Mouse (Mus musculus): Measurements from ENCODE around the gene Zswim4.

Gene Zswim4

DNA sequence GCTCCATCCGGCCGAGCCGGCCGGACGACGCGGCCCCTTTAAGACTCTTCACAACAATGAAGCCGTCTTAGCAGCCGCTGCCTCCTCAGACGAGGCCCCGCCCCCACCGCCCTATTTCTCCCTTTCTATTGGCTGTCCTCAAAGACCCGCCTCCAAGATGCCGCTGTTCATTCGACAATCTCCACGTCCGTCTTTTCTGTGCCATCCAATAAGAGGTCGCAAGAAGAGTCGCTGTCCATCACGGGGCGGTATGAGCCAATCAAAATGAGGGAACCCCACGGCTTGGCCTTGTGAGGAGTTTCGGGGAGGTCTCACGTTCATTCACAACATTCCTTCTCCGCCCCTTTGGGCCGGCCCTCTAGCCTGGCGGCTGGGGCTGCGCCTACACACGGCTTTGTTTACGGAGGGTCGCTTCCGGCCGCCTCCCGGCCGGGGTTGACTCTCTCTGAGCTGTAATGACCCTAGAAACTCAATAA is at the start of gene Zswim4:
TSS of gene Zswim4 (minus strand) at position 58 of the 476 bp plus-strand sequence.
- peak; percentile 98 for DNase-seq

DNA sequence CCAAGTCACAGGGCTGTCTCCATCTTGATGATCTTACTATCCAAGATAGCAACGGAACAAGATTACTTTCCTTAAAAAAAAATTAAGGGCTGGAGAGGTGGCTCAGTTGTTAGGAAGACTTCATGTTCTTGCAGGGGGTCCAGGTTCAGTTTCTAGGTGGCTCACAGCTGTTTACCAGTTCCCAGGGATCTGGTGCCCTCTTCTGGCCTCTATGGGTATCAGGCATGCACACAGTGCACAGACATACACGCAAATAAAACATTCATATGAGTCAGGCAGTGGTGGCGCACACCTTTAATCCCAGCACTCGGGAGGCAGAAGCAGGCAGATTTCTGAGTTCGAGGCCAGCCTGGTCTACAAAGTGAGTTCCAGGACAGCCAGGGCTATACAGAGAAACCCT is 48.8 kb upstream of the Zswim4 start:
- peak; percentile 70 for DNase-seq

DNA sequence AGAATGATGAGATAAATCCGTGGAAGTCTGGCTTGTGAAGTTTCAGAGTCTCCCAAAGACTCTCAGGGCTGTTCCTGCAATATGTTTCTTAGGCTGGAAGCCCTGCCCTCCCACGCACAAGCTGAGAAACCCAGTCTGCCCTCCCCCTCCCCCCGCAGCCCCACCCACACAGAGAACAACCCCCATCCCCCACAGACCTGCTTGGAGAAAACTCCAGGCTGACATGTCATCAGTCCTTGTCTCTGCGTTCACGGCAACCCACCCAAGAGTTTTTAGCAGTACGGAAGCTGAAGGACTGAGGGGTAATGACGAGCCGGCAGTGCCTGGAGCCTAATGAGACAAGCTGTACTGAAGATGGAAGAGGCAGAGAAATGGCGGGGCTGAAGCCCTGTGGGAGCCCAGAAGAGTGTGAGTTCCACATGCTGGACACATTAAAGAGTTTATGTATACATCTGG is 47.8 kb upstream of the Zswim4 start:
- no peak for DNase-seq

DNA sequence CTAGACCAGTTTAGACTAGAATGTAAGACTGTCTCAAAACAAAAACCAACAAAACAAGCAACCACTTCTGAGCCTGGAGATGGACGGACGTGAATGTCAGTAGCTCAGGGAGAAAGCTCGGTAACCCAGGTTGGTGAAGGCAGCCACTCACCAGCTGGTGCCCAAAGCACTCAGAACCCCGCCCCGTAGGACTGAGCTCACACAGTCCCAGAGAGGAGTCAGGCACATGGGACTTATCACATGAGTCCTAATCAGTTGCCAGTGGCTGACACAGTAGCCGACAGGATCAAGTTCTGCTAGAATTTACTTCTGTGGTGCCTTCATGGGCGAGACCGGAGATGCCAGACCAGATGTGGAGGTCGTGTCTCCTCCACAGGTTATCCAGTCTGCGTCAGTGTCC is 43.9 kb upstream of the Zswim4 start:
- DNase-seq = no peak

DNA sequence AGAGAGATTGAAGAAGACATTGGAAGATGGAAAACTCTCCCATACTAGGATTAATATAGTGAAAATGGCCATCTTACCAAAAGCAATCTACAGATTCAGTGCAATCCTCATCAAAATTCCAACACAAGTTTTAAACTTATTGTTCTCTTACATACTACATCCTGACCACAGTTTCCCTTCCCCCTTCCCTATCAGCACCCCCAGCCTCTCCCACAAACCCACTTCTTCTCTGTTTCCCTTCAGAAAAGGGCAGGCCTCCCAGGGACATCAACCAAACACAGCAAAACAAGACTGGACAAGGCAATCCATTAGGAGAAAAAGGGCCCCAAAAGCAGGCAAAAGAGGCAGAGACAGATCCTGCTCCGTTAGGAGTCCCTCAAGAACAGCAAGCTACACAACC is 39.6 kb upstream of the Zswim4 start:
- DNase-seq = no peak

DNA sequence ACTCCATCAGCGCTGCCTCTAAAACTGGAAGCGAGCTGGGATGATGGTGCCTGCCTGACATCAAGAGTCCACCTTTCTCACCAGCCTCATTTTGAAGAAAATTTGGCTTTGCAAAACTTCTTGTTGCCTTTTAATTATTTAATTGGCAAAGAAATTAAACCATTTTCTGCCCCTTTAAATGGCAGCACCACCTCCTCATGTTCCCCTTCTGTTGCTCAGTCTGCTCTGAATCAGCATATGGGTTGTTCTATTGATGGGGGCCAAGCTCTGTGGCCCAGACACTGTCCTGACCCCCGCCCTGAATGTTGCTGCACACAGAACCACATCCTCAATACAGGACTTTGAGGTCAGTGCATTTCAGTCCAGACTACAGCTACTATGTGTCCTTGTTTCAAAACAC is 37.1 kb upstream of the Zswim4 start:
- no peak for DNase-seq

DNA sequence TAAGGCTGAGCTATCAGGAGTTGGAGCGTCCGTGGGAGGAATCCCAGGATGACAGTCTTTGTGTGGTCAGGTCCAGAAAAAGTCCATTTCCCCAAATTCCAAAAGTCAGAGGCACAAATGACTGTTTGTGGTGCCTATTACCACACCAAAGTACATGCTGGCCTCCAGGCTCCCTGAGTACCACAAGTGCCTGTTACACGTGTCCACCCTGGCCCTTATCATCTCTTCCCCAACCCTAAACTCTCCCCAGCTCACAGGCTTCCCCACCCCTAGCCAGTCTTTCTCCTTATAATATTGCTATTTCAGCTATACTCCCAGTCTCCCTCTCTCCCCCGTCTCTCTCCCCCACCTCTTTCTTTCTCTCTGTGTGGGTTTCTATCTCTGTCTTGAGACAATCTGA is 35.4 kb upstream of the Zswim4 start:
- DNase-seq = no peak

DNA sequence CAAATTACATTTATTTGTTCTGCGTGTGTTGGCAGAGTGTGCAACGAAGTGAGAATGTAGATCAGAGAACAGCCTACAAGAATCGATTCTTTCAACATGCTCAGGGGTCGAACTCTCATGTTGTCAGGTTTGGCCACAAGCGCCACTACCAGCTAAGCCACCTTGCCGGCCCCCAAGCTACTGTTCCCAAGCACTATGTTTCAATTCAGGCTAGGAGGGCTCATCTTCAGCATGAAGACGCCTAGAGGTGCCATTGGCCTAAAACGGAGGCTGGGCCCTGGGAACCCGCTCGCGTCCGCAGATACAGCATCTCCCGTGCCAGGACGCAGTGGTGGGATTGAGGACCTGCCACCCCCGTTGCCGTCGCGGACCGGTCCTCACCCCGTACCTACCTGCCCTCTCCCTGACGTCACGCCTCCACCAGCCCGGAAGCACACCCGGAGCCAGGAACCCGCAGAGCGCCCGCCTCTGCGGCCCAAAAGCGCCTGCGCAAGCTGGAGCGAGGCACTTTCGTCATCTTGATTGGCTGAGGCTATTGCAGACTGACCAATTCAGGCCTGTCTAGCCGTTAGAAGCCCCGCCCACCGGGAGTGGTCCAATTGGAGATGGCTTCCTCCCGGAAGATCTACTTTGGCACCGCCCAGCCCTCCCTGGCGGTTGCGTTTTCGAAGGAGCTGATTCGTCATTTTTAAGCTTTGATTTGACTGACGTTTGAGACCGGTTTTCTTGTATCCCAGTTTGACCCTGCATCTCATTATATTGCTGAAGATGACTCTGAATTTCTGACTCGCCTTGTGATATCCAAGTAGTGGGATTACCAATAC is 33.3 kb upstream of the Zswim4 start, which contains the start of gene Ccdc130:
TSS of gene Ccdc130 (minus strand) at position 431 of the 824 bp plus-strand sequence.
- DNase-seq = peak; percentile 99

DNA sequence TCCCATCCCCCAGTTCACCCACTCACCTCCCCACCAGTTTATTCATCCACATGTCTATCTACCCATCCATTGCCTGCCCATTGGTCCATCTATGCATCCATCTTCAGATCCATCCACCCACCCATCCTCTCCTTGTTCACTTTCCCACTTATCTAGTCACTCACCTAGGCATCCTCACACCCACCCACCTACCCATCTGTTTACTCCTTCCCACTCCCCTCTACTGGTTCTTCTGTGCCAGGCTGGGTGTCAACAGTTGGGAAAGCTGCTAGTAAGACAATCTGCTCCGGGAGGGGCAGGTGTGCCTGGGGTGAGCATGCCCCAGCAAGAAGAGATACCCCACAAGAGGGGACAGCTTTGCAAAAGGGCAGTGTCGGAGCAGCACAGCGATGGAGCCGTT is 24.2 kb upstream of the Zswim4 start:
- DNase-seq = no peak

DNA sequence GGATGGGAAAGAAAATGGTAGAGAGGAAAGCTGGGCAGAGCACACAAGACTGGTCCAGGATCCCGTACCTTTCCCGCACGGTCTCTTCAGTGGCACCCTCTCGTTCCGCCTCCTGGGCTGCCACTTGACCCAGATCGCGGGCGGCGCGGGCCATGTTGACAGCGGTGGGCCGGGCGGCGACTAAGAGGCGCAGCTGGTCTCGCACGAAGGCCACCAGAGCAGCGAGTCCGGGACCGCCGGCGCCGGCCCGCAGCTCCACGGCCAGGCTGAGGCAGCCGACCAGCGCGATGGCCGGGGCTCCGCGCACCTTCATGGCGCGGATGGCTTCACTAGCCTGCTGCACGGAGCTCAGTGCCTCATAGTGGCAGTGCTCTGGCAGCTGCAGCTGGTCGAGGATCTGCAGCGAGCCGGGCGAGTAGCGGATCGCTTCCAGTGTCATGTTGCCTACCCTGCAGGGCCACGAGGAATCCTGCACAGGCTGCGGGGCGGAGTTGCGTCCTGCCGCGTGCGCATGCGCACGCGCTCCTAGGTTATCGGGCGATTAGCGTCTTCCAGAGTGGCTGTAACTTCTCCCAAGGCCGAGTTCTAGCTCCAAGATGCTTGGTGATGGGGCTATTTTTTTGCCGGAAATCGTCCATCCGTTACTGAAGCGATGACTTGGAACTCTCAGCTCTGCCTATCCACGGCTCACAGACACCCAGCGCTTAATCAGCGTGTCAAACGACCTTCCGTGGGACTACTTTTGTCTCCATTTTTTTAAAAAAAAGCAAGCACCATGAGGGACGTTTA is 20.2 kb upstream of the Zswim4 start, which contains the start of gene Mri1:
TSS of gene Mri1 (minus strand) at position 505 of the 789 bp plus-strand sequence.
- peak; percentile 74 for DNase-seq

DNA sequence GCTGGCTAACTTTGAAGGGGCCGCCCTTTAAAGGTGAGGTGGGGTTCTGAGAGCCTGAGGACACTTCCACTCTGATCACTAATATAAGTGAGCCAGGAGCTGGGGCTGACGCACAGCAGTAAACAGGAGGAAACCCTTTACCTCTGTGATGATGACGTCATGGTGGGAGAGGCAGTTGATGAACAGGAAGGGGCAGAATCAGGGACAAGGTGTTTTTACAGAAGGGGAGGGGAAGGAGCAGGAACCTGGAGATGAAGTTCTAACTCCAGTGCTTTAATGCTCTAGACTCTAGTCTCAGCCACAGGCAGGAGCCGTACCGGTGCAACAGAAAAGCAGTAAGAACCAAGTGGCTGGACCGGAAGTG is 19.6 kb upstream of the Zswim4 start:
- DNase-seq = no peak

DNA sequence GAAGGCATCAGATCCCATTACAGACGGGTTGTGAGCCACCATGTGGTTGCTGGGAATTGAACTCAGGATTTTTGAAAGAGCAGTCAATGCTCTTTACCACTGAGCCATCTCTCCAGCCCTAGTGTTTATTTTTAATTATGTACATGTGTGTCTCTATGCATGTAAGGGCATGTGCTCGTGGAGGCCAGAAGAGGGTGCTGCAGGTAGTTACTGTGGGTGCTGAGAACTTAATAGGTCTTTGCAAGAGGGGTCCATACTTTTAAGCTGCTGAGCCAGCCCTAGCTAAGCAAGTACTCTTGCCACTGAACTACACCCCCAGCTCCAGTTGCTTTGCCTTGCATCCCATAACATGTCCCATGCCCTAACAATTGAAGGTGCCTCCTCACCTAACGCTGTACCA is 19.0 kb upstream of the Zswim4 start:
- DNase-seq = no peak

DNA sequence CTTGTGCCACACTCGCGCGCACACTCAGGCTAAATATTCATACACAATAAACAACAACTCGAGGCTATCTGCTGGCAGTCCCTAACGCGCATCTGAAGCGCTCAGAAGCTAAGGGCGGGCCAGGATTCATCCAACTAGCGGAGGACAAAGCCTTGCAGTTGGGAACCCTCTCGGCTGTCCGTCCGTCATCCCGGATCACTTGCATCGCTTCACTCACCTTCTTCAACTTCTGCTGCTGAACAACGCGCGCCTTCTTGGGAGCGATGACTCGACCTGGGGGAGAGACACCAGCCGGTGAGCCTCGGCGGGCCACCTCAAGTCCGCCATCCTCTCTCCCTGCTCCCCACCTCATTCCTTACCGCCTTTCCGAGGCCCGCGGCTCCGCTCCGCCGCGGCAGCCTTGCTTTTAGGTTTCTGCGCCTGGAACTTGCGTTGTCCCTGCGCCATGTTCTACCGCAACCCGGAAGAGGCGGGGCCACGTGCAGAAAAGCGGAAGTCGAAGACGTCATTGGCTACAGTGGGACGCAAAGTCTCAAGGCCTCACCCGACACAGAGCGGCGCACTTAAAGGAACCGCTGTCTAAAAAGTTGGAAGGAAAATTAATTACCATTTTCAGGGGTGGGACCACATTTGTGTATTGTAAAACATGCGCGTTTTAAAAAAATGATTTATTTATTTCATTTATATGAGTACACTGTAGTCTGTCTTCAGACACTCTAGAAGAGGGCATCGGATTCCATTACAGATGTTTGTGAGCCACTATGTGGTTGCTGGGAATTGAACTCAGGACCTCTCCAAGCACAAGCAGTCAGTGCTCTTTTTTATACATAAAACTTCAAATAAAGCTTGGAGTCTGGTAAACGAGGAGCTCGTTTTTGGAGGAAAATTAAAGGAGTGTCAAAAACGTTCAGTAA is 12.7 kb upstream of the Zswim4 start, which contains the start of gene D8Ertd738e:
TSS of gene D8Ertd738e (minus strand) at position 463 of the 914 bp plus-strand sequence.
- peak; percentile 86 for DNase-seq

DNA sequence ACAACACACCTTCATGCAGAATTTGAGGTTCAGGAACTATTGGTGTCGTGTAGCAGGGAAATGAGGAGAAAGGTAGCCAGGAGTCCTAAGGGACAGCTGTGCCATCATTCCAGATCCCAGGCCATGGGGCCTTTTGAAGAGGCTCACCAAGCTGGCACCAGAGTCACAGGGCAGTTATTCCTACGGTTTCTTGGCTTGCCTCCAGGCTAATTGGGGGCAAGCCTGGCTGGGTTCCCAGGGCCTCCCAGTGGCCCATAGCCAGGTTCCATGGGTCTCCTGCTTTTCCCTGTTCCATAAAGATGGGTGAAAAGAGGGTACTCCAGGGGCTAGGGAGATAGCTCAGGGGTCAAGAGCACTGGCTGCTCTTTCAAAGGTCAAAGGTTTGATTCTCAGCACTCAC is 5.0 kb upstream of the Zswim4 start:
- DNase-seq = no peak

DNA sequence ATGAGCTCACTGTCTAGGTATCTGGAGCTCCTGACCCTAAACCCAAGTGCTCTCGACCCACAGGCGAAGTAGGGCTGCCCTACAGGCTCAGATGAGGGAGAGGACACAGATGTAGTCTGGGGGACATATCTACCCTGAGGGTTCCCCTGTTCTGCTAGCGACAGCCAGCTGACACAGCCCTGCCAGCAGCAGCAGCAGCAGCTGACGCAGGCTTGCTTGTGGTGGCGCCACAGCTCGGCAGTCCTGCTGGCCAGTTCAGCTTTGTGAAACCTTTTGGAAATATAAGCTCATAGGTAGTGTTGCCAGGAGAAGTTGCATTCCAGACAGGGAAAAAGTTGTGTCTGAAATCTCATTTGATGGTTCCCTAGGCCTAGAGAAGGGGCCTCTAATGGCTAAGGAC is 4.3 kb upstream of the Zswim4 start:
- no peak for DNase-seq

DNA sequence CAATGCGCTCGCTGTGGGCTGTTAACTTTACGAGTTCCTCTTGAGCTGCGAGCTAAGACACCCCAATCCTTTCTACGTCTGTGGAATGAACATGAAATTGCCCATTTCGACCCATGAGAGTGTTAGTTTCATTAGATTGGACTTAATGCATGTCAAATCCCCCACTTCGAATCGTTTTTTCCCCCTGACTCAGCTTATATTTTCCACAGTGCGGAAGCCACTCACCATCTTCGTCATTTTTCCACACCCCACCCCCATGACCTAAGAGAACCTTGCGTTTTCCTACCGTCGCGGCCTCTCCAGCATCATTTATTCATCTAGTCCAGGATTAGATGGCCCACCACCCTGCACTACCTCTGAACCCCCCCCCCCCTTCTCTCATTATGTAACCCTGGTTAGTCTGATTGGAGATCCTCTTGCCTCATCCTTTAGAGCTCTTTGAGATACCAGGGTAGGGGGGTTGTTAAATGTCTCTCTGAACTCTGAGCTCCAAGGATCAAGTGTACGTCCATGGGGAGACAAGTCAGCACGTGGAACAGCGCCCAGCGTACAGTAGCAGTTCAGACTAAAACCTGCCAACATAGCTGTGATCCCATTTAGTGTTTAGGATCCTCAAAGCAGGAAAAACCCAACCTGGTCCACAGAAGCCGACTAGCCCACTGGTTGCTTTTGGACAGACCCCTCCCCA is 831 bp upstream of the Zswim4 start:
- DNase-seq = no peak

DNA sequence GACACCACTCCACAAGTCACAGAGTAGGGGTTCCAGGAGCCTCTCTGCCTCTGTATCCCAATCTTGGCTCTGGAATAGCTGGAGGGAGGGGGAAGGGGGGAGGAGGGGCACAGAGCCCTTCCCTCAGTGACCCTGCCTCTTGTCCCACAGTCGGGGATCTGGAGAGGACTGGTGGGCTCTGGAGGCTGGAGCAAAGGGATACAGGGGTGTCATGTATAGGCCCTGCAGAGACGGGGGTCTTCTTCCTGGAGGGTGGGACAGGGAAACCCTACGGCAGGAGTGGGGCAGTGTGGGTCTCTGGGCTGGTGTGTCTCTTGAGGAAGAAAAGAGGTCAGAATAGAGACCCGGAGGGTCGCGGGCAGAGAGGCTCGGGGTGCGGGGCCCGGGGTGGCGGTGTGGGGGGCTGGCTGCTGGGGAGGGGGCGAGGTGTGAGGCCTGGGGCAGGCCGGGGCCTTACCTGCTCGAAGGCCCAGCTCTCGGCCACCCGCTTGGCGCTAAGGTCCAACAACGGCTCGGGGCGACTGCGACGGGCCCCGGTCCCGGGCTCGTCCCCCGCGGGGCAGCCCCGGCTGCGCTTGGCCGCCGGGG is 351 bp downstream of the Zswim4 start:
- DNase-seq = no peak

DNA sequence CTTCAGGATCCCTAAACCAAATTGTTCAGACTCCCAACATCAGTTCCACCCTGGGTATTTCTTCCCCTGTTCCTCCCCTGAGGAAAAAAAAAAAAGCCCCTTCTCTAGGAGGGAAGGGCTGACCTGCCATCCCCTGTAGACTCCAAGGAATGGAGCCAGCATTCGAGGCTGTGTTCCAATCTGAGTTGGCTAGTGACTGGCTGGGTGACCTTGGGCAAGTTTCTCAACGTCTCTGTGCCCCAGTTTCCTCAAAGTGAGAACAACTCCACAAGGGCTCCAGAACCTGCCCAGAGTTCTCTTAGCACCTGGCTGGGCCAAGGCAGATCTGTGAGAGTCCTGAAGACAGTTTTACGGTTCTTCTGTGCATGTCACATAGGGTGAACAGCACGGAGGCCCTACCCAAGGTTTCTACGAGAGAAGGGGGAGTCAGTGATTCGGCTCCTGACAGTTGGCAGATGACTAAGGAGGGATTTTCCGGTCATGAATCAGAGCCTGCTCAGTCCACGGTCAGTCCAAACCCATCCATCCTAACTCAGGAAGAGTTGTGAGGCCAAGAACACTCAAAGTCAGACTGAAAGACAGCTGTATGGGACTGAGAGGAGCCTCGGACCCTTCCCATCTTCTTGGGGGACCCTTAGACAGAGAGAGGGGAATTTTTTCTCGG is 977 bp downstream of the Zswim4 start:
- no peak for DNase-seq

DNA sequence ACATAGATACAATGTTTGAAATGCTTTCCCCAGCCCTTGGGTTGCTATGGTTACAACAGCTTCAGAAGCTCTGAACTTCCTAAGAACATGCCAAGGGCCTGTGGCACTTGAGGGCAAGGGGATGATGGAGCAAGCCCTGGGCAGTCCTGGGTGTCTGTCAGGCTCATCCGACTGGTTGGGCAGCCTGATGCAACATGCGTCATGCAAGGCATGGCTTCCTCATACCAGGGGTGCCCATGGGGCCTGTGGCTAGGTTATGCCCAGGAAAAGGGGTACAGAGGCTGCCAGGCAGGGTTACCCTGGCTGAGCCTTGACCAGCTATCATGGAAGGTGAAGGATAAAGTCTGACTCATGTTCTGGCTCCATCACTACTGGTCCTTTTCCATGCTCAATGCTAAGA is 3.8 kb downstream of the Zswim4 start:
- no peak for DNase-seq

DNA sequence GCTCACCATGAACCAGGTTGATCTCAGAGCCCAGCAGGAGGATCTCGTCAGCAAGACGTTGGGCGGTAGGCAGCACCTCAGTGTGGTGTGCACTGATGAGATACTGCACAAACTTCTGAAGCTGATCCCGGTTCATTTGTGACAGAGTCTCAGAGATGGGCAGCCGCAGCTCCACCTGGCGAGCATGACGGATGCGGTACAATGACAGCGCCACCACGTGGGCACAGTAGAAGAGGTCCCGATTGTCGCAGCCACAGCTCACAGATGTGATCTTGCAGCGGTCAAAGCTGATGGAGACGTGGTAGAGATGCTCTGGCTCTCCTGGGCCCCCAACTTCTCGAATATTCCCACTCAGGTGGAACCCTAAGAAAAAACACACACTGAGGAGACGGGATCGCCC is 6.1 kb downstream of the Zswim4 start:
- DNase-seq = peak; percentile 26
